Mouse (Mus musculus) neutrophil, adult 83 days (primary cell): ENCODE results near the gene Gm8220. TPM values are rescaled to one million over a fixed set of nuclear protein-coding genes. Genes with fewer than 3 reads are reported as not detected.

ENCODE experiments used
- total RNA-seq, 2 experiments: library from RNA; stranded (reverse); gene quantifications; one replicate each; pipeline ENCODE4 v1.2.4; 2023

Gm8220 gene
- total RNA-seq: not detected

DNA sequence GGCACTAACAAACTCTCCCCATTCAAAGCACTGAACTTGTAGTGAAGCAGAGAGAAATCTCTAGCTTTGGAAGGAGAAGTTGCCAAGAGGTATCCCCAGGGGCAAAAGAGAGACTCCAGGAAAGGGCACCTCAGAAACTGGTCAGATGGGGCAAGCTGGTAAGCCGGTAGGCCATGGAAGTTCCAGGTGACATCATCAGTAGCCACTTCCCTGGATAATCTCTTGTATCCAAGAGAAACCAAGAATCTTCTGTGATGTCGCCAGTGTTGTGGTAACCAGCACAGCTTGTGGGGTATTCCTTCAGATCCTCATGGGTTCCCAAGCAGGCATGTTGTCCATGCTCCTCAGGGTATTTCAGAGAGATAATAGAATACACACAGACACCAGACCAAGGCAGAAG, at the start of gene Gm8220:
Gene Gm8220, plus strand, starts transcription at position 301 of the 400 bp plus-strand sequence.

GRCm38 (mm10) chr14:44338484-44338883, 53.1 kb downstream of the Gm8220 start, which contains the start of gene Gm5930:
Gene Gm5930 (minus strand): TSS chr14:44338584.

Other genes with a start within 250 kb of the Gm8220 start
- gene Ear2, start 182.9 kb upstream of the Gm8220 start, total RNA-seq: 100 to 1,000 TPM; 158 to 214 TPM
- not detected for gene Gm3327, start 161.7 kb upstream of the Gm8220 start, total RNA-seq
- gene Gm8212, start 87.9 kb upstream of the Gm8220 start, total RNA-seq: not detected
- gene 4930503E14Rik, start 72.3 kb upstream of the Gm8220 start, total RNA-seq: not detected
- not detected for gene Gm5930, start 53.0 kb downstream of the Gm8220 start, total RNA-seq
- not detected for gene Gm8229, start 79.8 kb downstream of the Gm8220 start, total RNA-seq
- gene Gm3371, start 125.1 kb downstream of the Gm8220 start, total RNA-seq: not detected
- gene Gm8232, start 148.1 kb downstream of the Gm8220 start, total RNA-seq: not detected
- not detected for gene BC061237, start 206.9 kb downstream of the Gm8220 start, total RNA-seq
- not detected for gene Gm17093, start 232.7 kb downstream of the Gm8220 start, total RNA-seq